Mouse (Mus musculus): ENCODE data around the gene Pik3ap1. TPM values are rescaled to one million over a fixed set of nuclear protein-coding genes. Genes with fewer than 3 reads are reported as not detected.
"Not testable (repeated sequence)": the region's sequence is repeated elsewhere in the genome, so short reads cannot be mapped to it uniquely, and the experiment has no call there.

Pik3ap1 gene
- polyA plus RNA-seq, 1 experiment from 2014 or later, result 3.6 TPM

DNA sequence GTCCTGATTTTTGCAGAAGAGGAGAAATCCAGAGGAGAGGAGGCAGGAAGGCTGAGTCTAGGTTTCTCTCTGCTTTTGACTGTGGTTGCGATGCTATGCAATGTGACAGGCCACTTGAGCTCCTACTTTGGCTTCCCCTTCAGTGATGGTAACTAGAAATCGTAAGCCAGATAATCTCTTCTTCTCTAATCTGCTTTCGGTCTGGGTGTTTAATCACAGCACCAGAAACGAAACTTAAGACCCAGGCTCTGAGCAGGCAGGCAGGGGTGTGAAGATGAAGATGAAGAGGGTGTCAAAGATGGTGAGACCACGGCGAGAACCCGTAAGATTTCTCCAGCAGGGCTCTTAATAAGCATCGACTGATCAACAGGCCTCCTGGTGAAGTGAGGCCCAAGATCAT lies 51.9 kb downstream of the Pik3ap1 start:
- DNase-seq (ENCODE audit: low spot score), result no peak

DNA sequence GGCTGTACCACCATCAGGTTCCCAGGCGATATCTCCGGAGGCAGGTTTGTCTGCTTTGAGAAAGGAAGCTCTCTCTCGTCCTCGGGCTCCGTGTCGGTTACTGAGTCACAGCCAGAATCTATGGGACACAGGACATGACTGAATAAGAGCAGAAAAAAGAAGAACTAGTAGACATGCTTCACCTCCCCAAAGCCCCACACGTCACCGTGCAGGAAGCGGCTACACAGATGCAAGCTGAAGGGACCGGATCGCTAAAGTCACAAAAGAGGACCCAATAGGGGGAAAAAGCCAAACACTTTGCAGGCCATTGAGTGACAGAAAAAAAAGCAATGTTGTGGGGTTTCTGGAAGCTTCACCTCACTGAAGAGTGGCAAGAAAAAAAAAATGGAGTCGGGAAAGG lies 52.7 kb downstream of the Pik3ap1 start:
- DNase-seq (ENCODE audit: low spot score), result peak; percentile 27

DNA sequence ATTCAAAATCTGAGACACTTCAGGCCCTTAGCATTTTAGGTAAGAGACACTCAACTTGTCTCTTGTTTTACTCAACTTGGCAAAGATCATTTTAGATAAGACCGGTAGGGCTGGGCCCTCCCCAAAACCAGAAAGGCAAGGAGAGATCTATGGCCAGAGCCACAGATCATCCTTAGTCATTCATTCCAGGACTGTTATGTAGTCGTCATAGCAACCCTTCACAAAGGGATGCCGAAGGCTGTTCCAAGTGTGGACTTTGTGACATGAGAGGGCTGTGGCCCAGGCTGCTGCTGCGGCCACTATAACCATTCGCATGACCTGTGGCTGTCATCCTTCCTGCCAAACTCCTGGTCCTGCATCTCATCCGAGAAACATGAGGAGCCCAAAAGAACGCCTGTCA lies 54.5 kb downstream of the Pik3ap1 start:
- DNase-seq (ENCODE audit: low spot score), result no peak

DNA sequence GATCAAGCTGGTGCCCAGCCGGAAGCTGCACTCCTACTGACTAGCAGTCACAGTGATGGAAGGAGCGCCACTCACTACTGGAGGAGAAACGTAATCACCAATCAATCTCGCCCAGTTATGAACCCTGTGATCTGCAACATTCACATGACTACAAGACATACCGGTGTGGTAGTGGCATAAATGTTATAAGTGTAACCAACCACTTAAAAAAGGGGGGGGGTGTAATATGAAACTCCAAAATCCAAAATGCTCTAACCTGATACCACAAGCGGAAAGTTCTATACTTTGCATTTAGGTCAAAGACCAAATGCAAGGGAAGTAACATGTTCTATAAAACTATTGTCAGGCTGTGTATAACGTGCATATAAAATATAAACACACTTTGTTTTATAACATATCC lies 54.9 kb downstream of the Pik3ap1 start:
- DNase-seq (ENCODE audit: low spot score), result no peak

DNA sequence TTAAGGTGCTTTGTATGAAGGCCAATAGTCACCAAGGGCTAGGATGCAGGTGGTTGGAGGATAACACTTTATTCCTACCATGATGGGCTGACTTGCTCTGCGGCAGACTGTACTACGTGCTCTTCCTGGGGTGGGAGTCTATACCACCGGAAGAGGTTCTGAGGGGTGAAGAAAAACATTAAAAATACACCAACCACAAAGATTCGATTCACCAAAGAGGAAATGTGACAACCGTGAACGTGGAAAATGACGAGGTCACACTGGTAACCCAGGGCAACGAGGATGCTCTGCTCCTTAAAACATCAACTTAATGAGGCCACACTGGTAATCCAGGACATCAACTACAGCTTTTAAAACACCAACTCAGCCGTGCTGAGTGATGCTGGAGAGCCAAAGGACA lies 56.2 kb downstream of the Pik3ap1 start:
- peak; percentile 74 for DNase-seq (ENCODE audit: low spot score)

DNA sequence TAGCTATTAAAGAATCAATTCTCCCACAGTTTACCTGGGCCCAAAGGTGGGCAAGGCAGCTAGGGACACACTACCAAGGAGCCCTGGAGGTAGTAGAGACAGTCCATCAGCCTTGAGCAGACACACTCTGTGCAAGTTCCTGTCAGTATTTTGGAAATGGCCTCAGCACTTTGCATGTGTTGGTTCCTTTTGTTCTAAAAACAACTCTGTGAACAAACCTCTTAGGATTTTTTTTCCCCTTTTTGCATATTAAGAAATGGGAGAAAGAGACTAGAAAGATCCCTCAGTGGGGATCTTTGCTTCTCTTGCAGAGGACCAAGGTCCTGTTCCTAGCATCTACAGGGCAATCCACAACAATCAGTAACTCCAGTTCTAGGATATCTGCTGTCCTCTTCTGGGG lies 61.1 kb downstream of the Pik3ap1 start:
- DNase-seq (ENCODE audit: low spot score), result no peak

DNA sequence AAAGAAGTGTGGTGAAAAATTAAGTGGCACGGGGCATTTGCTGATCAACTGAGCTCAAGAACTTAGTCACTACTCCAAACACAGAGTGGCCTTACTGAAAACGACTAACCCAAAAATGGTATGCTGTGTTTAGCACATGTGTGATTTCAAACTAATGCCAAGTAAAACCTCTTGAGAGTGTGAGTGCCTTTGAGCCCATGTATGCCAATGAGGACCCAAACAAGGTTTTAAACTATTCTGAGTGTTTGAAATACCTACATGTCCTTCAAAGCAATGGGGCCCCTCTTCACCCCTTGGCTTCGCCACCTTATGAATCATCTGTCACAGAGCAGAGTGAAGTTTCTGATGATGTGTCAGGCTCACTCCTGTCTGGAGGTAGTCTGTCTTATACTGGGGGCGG lies 61.8 kb downstream of the Pik3ap1 start:
- DNase-seq (ENCODE audit: low spot score), result no peak

DNA sequence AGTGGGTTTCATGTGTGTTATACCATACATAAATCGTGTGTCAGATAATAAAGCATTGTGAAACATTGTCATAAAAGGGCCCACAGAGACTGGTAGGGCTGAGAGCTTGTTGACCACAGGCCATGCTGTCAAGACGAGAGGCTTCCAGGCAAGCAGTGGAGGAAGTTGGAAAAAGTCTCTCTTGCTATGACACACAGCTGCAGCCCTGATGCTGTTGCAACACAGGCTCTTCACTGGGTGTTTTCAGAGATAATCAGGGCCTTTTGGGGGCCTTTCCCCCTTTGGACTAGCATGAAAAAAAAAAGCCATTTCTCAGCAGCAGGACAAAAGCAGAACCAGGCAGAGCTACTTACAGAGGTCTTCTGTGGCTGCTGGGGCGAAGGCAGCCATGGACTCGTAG lies 63.8 kb downstream of the Pik3ap1 start:
- DNase-seq (ENCODE audit: low spot score), result no peak

DNA sequence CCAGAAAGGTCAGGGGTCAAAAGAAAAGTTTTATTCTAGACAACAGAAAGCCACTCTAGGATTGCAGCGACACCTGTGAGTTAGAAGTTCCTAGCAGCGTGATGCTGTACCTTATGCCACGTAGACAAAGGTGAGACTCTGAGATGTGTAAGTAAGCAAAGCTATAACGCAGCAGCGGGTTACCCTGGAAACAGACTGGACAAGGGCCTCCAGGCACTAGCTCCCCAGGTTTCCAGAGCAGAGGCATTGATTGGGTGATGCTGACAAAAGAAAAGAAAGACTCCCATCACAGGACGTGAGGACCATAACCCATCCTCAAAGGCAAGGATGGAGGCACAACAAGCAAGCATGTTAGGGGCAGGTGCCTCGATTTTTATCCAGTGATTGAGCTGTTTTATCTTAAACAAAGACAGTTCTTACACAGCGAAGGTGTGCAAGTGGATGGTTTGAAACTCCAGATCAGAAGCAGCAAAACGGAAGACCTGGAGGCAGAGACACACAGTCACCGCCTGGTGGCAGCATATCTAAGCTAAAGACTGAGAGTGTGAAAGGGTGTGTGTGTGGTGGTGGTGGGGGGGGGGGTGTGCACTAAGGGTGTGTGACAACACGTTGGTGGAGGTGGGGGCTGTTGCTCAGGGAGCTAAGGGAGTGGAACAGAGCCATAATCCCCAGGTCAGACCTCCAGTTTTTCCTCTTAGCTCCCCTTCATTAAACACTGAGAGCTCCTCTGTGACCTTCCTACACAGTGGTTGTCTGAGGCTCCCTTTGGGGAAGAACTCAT lies 67.4 kb downstream of the Pik3ap1 start:
- peak; percentile 67 for DNase-seq (ENCODE audit: low spot score)

DNA sequence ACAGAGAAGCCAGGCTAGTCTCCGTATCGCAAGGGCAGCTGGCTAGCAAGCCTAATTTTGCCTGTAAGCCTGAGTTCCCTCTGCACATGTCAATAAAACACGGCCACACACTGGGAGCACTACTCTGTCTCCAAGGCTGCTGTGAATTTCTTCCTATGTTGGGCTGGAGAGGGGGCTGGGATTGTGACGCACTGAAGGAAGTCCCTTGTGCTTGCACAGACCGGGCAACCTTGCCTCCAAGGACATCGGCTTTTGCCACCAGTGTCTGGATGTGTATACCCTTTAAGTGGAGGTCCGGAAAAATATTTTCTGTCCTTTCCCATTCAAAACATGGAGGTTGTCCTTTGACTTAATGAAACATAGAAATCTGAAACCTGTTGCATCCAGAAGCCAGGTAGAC lies 70.2 kb downstream of the Pik3ap1 start:
- no peak for DNase-seq (ENCODE audit: low spot score)

DNA sequence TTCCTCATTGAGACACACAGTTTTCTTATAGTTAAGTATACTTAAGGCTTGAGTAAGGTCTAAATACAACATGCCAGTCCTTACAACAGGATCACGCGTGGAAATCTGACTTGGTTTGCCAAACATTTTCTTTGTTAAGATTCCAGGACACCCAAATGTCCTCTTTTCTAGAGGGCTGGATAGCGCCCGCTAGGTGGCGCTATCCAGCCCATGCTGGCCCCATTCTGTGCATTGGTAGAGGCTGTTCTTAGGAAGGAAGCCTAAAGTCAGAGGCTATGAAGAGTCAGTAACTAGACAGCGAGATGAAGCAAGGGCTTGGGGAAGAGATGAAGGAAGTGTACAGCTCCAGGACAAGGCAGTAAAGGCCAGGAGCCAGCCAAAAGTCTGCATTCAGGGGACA lies 71.2 kb downstream of the Pik3ap1 start:
- peak; percentile 74 for DNase-seq (ENCODE audit: low spot score)

DNA sequence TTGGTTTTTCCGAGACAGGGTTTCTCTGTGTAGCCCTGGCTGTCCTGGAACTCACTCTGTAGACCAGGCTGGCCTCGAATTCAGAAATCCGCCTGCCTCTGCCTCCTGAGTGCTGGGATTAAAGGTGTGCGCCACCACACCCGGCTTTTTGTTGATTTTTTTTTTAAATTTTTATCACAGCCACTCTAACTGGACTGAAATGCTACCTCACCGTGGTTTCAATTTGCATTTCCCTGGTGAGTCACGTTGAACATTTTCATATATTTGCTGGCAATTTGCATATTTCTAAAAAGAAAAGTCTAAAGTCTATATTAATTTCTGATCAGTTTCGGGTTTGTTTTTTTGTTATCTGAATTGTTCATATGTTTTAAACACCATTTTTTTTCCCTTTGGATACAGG lies 72.3 kb downstream of the Pik3ap1 start:
- DNase-seq (ENCODE audit: low spot score), result not testable (repeated sequence)

DNA sequence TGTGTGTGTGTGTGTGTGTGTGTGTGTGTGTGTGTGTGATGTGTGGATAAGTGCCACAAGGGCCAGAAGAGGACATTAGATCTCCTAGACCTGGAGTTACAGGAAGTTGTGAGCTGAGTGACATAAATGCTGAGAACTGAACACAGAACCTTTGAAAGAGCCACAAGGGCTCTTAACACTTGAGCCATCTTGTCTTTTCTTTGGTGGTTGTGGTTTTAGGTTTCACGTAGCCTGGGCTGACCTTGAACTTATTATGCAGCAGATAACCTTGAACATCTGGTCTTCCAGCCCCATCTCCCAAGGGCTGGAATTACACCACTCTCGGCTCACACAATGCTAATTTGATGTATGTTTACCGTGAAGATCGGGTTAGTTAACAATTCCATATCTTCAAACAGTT lies 72.9 kb downstream of the Pik3ap1 start:
- DNase-seq (ENCODE audit: low spot score), result no peak

DNA sequence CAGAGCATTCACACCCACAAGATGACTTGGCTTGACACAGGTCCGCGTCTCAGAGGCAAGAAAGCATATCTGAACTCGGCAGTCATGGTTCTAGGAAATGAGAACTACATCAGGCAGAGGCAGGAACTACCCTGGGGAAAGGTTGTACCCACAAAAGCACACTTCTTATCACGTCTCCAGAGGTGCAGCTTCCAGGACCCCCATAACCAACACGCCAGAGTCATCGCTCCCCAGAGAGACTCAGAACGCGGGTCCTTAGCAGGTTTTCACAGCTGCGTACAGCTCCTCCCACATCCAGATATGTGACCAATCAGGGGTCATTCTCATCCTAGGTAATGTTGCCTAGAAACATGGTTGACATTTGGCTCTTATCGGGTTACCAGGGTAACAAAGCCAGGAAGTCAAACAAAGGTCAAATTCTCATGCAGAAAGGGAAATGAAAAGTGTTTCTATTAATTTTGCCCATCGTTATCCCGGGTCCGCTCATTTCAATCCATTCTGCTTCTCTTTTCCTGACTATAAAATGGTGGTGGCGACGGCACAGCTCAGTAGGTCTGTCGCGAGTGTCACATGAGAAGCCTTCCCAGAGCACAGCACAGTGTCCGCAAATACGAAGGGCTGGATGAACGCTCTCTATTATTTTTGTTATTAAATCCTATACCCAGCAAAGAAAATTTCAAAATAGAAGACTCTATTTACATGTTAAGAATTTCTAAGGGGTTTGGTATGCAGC lies 73.8 kb downstream of the Pik3ap1 start:
- peak; percentile 7 for DNase-seq (ENCODE audit: low spot score)

DNA sequence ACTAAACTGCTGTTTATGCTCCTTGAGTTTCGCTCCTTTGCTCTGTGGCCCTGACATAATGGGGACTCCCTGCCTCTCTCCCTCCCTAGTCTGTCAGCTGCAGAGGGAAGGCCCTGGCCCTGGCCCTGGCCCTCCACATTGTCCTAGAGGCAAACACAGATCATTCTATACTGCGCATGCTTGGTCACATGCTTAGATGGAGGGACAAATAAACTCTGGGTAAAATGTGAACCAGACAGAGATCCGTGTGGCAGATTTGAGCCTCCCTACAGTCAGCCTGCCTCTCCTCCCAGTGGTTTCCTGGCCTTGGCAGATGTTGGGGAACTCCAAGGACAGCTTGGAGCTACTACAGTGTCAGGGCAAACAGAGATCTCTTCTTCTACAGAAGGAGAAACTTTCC lies 81.0 kb downstream of the Pik3ap1 start:
- DNase-seq (ENCODE audit: low spot score), result no peak

DNA sequence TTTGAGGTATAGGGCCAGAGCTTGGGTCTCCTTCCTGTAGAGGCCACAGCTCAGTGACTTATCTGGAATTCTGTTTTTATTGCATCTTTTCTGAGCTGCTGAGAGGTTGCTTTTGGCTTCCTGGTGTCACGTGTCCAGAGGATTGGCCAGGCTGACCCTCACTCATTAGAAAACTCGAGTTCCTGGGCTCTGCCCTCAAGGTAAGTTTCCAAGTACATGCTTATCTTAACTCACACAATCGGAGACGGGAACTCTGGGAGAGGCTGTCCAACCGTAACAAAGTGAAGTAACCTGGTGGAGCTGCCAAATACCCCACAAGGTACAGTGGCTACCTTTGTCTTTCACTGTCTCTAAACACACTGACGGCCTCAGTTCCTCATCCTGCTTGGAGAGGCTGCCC lies 81.5 kb downstream of the Pik3ap1 start:
- DNase-seq (ENCODE audit: low spot score), result no peak

DNA sequence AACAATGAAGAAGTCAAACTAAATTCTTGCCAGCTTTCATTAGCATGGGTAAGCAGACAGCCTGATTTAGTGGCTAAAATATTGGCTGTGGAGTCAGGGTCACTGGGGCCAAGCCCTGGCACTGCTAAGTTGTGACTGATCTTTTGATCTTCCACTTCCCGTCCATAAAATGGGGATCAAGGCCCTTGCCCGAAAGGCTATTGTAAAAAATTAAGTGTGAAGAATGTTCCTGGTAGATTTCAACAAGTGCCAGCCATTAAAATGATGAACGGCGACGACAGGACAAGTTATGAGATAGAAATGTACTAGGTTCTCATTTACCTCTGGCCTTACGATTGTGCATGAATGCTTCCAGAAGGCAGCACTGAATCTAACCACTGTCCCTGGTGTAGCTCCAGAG lies 83.0 kb downstream of the Pik3ap1 start:
- no peak for DNase-seq (ENCODE audit: low spot score)

DNA sequence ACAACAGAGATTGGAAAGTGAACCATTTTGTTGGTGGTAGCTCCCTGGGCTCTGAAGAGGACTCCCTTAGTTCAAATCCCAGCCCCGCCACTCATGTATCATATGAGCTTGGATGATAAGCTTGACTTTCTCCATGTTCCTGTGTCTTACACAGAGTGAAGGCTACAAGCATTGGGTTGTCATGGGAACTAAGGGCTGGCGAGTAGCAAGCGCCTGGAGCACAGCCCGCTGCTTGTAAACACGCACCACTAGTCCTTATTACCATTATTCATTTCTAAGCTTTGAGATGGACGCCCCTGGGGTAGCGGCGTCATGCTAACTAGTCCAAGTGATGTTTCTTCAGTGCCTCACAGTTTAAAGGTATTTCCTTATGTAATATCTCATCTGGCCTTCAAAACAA lies 85.5 kb downstream of the Pik3ap1 start:
- DNase-seq (ENCODE audit: low spot score), result no peak

DNA sequence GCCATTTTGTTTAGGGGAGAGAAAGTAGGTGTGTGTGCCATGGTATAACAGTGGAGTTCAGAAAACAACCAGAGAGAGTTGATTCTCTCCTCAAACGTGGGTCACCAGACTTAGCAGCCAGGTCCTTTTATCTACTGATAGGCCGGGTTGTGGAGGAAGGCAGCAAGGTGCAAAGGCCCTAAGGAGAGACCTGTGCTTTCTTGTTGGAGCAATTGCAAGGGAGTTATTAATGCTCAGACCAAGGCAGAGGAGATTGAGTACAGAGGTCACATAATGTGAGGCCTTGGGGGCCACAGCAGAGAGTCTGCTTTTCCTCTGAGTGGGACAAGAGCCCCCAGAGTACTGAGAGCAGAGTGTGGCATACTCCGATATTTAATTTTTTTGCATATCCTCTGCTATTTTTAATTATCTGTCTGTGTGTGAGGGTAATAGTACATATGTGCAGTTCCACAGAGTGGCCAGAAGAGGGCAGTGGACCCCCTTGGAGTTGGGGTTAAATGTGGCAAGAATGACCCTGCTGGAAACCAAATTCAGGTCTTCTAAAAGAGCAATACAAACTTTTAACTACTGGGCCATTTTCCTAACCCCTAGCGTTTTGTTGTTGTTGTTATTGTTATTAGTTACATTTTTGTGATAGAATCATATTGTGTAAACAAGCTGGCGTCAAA lies 93.8 kb downstream of the Pik3ap1 start:
- peak; percentile 21 for DNase-seq (ENCODE audit: low spot score)

DNA sequence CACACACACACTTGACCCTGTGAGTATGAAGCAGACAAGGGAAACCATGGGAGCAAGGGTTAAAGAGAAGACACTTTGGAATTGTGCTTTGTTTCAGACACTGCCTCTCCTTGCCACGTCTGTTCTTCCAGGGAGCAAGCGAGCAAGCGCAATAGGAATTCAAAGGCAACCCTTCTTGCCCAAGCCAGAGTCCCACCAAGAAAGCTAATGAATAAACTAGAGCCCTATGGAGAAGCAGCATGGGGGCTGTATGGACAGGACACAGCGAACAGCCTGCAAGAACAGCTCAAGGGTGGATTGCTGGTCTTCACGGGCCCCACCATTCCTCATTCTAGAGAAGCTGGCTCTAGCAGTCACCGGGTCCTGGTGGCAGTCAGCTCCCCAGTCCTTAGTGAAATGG lies 96.3 kb downstream of the Pik3ap1 start:
- DNase-seq (ENCODE audit: low spot score), result no peak

DNA sequence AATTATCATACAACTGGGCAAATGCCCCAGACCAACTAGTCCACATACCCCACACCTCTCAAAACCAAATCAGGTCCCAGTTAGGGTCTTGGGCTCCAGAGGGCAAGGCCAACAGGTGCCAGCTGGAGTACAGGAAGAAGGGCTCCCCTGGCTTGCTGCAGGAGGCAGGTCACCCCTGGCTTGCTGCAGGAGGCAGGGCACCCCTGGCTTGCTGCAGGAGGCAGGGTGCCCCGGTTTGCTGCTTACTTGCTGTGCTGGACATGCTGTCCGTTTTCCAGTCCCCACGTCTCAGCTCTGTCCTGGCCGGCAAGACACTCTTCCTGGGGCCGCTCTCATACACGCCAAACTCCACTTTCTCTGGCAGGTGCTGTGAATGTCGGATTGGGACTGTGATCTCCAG lies 97.7 kb downstream of the Pik3ap1 start:
- no peak for DNase-seq (ENCODE audit: low spot score)

DNA sequence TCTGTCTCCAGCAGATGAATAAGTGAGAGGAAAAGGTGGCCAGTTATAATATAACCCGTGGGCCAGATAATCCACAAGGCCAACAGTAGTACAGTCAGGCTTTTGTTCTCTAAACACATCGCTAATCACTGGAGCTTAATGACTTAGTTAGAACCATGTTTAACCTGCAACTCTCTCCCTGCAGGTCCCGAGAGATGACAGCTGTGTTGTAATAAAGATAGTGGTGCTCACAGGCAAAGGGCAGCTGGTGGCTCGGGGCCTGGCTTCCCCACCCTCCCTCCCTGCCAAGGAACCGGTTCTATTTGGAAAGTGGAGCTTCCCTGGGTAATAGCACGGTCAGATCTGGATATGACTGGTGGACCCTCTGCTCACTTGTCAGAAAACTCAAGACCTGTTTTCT lies 100.4 kb downstream of the Pik3ap1 start:
- DNase-seq (ENCODE audit: low spot score), result no peak

DNA sequence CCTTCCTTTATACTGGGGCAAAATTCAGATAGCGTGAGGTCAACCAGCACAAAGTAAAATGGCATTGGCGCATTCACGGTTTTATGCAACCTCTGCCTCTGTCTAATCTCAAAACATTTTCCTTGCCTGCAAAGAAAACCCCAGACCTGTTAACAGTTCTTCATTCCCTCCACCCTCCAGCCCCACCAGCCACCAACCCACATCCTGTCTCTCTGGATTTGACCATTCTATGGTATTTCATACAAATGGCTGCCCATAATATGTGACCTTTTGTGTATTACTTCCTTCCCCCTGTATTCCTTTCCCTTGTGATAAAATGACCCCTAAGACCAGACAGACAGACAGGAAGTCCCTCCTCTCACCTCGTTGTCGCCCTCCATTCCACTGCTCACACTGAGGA lies 102.2 kb downstream of the Pik3ap1 start:
- no peak for DNase-seq (ENCODE audit: low spot score)

Data from thymus, postnatal 0 days (tissue).